15 mouse cellular contexts compared by ENCODE assay signal in the genomic region with DNA sequence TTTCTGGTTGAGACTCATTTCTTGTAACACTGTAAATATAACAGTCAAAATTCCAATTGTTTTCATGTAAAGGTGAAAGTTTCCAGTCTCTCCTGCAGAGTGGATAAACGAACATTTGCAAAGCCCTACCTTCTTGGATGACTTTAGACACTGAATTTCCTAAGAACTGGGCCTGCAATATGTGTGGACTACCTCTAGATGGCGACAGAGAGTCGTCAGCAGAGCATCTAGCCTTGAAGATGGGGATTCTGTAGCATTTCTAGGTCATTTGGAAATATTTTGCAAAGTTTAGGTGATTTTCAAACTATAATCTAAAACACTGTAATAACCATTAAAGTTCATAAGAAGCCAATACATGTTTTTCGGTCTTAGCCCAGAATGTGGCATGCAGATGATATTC. TPM values are rescaled to one million over a fixed set of nuclear protein-coding genes. Genes with fewer than 3 reads are reported as not detected.
A peak's percentile ranks its signal among the peaks of the same experiment; 100 is the strongest.
DNase-seq lines count a peak whose midpoint lies in the region; TF ChIP-seq lines count a peak whose summit lies in the region.
"Had no signal": no experiment of that assay in that cellular context is flagged by ENCODE, and none has a peak within 500 bp of the region (broad histone marks: within the 10 kb centered on the region; RNA-seq: fewer than 3 reads in every experiment).

No protein-coding gene starts in this region.

- no peak overlapping the region for H3K4me2 ChIP-seq in CH12.LX (ENCODE audit: insufficient read depth, low read depth, poor library complexity, severe bottlenecking)
- H3K4me2 ChIP-seq: hindbrain, embryonic 15.5 days; limb, embryonic 12.5 days had no signal

- in situ Hi-C loops in CH12.LX (cut with MboI; ENCODE audit: low pct_ligation_motif_present, low pct_unique_long_range_greater_than_20kb, low sequenced_read_pairs) = no loop called here

- no peaks in the 10 kb centered on the region for H3K79me2 ChIP-seq in CH12.LX (replicated peaks; ENCODE audit: control insufficient read depth, extremely low read depth, insufficient read depth, poor library complexity, severe bottlenecking)

- DNase-seq in cerebellum, postnatal 10 days = peak; percentile 56 to 72
- no peak for DNase-seq in cerebellum, adult 11-12 months
- no peak for DNase-seq in layer of hippocampus, adult 2 months (ENCODE audit: low spot score in 2 of 2)
- no peak for DNase-seq in layer of hippocampus, adult 9-11 months
- peak; percentile 0 for DNase-seq in CH12.LX (ENCODE audit: extremely low read depth)
- DNase-seq in right cerebral cortex, postnatal 25 days = no peak
- no peak for DNase-seq in spleen, postnatal 36 days (ENCODE audit: low spot score in 2 of 2)
- DNase-seq: adrenal gland, adult 8-10 months; B cell, adult 2 months; cerebellum, adult 9-10 months; thymus, postnatal 4 days had no signal

- dilution Hi-C loops in CH12.LX (cut with MboI; ENCODE audit: extremely low pct_ligation_motif_present, extremely low pct_unique_long_range_greater_than_20kb, low sequenced_read_pairs) = no loop called here

- no peaks in the 10 kb centered on the region for H3K36me3 ChIP-seq in CH12.LX (replicated peaks in 1 of 2; ENCODE audit: control insufficient read depth in 1 of 2, insufficient read depth in 1 of 2, low read length in 1 of 2)
- H3K36me3 ChIP-seq: hindbrain, embryonic 15.5 days; limb, embryonic 12.5 days had no signal

- TF ChIP-seq POLR2A in CH12.LX (IDR thresholded peaks at IDR 0.05; ENCODE audit: low read depth, low read length) = no peak
- TF ChIP-seq POLR2A in cortical plate, adult 2 months (IDR thresholded peaks at IDR 0.05; ENCODE audit: extremely low read depth, insufficient read depth, low read length) = no peak

- peaks cover 84% of the 10 kb centered on the region for H3K9me3 ChIP-seq in CH12.LX (replicated peaks; ENCODE audit: low read length)
- H3K9me3 ChIP-seq: hindbrain, embryonic 15.5 days had no signal

- no peak overlapping the region for H3K9ac ChIP-seq in CH12.LX (ENCODE audit: insufficient read depth, low read depth)
- H3K9ac ChIP-seq: hindbrain, embryonic 15.5 days; limb, embryonic 12.5 days had no signal

- no peak overlapping the region for H3K4me3 ChIP-seq in layer of hippocampus, adult 2 months
- H3K4me3 ChIP-seq in CH12.LX (replicated peaks in 1 of 3; ENCODE audit: low read depth in 2 of 3, low read length in 2 of 3, poor library complexity in 1 of 3) = no peak overlapping the region
- no peak overlapping the region for H3K4me3 ChIP-seq in cortical plate, adult 2 months (ENCODE audit: insufficient read depth, low read length)
- H3K4me3 ChIP-seq: hindbrain, embryonic 15.5 days; limb, embryonic 12.5 days had no signal

- no peak for TF ChIP-seq EP300 in CH12.LX (IDR thresholded peaks at IDR 0.05; ENCODE audit: low read length)

- H3K27me3 ChIP-seq in CH12.LX (replicated peaks) = no peaks in the 10 kb centered on the region

- no peak overlapping the region for H3K27ac ChIP-seq in layer of hippocampus, adult 2 months
- H3K27ac ChIP-seq in CH12.LX (ENCODE audit: insufficient read depth, low read depth) = no peak overlapping the region
- H3K27ac ChIP-seq in cortical plate, adult 2 months (ENCODE audit: insufficient read depth, low read length) = no peak overlapping the region
- H3K27ac ChIP-seq: hindbrain, embryonic 15.5 days; limb, embryonic 12.5 days had no signal

- no peak; the same call in none of the 2 replicates for TF ChIP-seq RAD21 in CH12.LX (IDR thresholded peaks at IDR 0.05; ENCODE audit: low read depth, low read length)

- TF ChIP-seq CTCF in layer of hippocampus, adult 2 months (conservative IDR thresholded peaks at IDR 0.05) = peak; percentile 88
- peak; percentile 44 to 45 for TF ChIP-seq CTCF in CH12.LX (conservative IDR thresholded peaks at IDR 0.05 in 1 of 2, IDR thresholded peaks at IDR 0.05 in 1 of 2; ENCODE audit: low read depth in 2 of 2, low read length in 2 of 2)
- TF ChIP-seq CTCF in cortical plate, adult 2 months (IDR thresholded peaks at IDR 0.05; ENCODE audit: extremely low read depth, insufficient read depth, low read length) = peak; percentile 69

- H3K4me1 ChIP-seq in CH12.LX (ENCODE audit: control insufficient read depth in 1 of 2, insufficient read depth in 2 of 2) = no peaks in the 10 kb centered on the region
- no peaks in the 10 kb centered on the region; the same call in 1 of the 2 replicates for H3K4me1 ChIP-seq in cortical plate, adult 2 months (ENCODE audit: control insufficient read depth, insufficient read depth, low read length)

TF ChIP-seq in CH12.LX, 34 proteins besides CTCF, POLR2A, EP300 and RAD21:
- peak; percentile 5; the same call in 1 of the 2 replicates for TF ChIP-seq SMC3 (IDR thresholded peaks at IDR 0.05; ENCODE audit: low read depth, low read length)
- TF ChIP-seq NELFE (IDR thresholded peaks at IDR 0.05; ENCODE audit: low read depth, low read length) = no peak

RNA-seq across cellular contexts. Expression of gene Adamts18, which starts 3.1 kb away (rescaled TPM):
- total RNA-seq in layer of hippocampus, adult 2 months (2021) = 1 to 10 TPM; 1.3 to 1.9 TPM
- total RNA-seq in CH12.LX (2012; rRNA removed) (not detected in 2 replicates), CH12.LX (2014; rRNA removed) (not detected in 2 replicates)
- not detected in 2 replicates for polyA plus RNA-seq in CH12.LX (2012; ENCODE audit: insufficient read length, low read depth)
- polyA plus RNA-seq in cortical plate, adult 2 months (2012; rRNA removed) = 0.71 and 0.83 TPM in 2 replicates
- total RNA-seq: megakaryocyte-erythroid progenitor cell, adult 5-6 weeks had no signal

Comparison
In these comparisons a context has a peak if more than half of its experiments do, and no peak if none do; other contexts are left out.
1. DNase-seq: peak in cerebellum, postnatal 10 days (2 of 2) and CH12.LX (single experiment); none in cerebellum, adult 11-12 months (single experiment), layer of hippocampus, adult 2 months (0 of 2), layer of hippocampus, adult 9-11 months (single experiment), right cerebral cortex, postnatal 25 days (single experiment) and spleen, postnatal 36 days (0 of 2).
2. Peak in every context shown above with its lines, with median percentiles within 50 percentile points of each other: CTCF ChIP-seq.